Mouse (Mus musculus) heart, postnatal 10 days (tissue): ENCODE results near the gene Mrpl12. TPM values are rescaled to one million over a fixed set of nuclear protein-coding genes. Genes with fewer than 3 reads are reported as not detected.

Experiments used
- DNase-seq, 2 experiments: peaks; one replicate each; pipeline ENCODE4 v3.0.0; 2021
- intact Hi-C: fragments of 180-260 bp; cut with DNase I; formaldehyde crosslinking; loops from one replicate; pipeline ENCODE4 v1.15.1; 2025
- total RNA-seq, 2 experiments: library from RNA; stranded (reverse); gene quantifications; 2 replicates each; pipeline ENCODE4 v1.2.3; 2021

The Mrpl12 gene
- total RNA-seq, 2 experiments from 2014 or later, result 227 to 233 TPM

DNA sequence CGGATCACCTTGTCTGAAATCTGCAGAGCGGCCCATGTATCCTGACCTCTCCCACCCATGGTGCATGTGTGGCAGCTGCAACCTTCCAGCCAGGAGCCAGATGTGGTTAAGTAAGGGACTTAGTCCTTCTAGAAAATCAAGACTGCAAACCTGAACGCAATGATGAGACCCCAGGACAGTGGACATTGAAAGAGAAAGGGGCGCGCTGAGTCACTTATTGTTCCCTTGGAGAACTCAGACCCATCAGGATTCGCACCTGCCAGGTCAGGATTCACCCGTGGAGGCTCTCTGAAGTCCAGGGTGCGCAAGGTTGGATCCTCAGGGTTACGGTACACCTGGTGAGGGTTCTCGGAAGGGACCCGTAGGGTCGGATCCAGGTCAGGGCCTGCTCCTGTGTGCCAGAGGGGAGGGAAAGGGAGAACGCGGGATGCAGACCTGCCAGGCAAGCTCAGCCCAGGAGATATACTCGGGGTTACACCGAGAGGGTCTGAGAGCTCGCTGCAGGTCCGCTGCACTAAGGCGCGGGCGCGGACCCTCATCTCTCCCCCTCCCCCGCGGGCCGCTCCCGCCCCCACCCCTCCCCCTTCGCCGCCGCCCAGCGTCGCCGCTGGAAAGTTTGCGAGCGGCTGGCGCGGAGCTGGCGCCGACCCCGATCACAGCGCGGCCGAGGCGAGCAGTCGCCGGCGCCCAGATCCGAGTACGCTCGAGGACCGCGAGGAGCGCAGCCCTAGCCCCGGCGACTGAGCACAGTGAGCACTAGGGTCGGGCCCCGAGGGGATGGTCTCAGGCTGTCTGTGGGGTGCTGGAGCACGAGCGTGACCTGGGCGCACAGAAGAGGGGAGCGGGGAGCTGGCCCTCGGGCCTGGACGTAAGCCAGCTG, 45.9 kb downstream of the Mrpl12 start, which contains the start of gene Gcgr:
Gcgr (plus strand) TSS at position 615 of the 880 bp plus-strand sequence.
- peak; percentile 40 to 47 for DNase-seq
- intact Hi-C loops, result no loop called here

DNA sequence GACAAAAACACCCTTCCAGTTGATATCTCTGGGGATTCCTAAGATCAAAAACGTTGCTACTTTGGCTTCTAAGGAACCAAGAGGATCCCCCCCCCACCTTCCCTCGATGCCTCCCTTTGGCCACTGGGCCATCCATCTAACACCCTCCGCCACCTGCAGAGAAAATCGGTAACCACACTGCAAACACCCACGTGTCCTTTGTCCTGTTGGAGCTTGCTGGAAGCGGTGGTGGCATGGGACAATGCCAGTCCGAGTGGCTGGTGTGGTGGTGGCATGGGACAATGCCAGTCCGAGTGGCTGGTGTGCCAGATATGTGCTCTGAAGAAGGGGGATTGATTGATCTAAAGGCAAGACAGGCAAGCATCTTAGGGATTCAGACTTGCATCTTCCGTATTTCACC, 47.2 kb downstream of the Mrpl12 start:
- no peak for DNase-seq
- intact Hi-C loops, result no loop called here

DNA sequence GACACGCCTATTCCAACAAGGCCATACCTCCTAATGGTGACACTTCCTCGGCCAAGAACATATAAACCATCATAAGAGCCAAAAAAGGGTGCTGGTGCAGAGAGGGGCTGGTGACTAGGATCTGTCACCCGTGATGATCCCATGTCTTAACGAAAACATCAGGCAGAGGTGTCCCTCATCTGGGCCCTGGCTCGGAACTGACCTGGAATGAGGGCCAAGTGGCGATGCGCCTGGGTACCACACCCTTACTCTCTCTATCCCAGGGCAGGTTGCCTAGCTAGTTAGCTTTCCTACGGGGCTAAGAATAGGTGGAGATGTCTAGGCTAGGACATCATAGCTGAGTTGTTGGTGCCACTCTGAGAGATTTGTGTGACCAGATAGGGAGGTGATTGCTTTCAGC, 49.7 kb downstream of the Mrpl12 start:
- intact Hi-C loops, result no loop called here
- no peak for DNase-seq

DNA sequence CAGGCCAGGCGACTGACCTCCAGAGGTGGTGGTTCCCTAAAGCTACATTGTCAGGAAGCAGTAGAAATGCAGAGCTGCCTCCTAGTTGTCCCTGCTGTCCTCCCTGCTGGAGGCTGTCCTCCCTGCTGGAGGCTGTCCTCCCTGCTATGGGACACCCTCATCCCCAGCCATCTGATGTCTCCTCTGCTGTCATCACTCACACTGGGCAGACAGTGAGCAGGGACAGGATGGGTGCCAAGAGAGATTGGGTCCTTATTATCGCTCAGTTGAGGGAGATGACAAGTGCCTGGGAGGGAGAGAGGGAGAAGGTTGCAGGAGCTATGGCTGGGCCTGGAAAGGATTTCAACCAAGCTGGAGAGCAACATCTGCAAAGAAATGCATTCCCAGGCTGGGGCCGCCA, 50.7 kb downstream of the Mrpl12 start:
- intact Hi-C loops, result no loop called here
- DNase-seq, result peak; percentile 29 to 33

DNA sequence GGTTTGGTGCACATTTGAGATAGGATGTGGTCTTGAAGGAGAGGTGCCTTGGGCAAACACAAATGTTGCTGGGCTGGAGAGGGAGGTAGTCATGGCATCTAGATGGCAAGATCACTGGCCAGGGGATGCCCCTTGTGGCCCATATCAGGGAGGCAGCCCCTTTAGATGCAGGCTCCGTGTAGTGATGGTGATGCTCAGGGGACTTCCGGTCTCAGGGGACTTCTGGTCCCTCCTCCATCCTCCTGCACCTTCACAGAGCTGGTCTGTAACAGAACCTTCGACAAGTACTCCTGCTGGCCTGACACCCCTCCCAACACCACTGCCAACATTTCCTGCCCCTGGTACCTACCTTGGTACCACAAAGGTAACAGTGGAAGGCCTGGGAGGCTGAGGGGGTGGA, 51.4 kb downstream of the Mrpl12 start:
- intact Hi-C loops, result no loop called here
- no peak for DNase-seq

DNA sequence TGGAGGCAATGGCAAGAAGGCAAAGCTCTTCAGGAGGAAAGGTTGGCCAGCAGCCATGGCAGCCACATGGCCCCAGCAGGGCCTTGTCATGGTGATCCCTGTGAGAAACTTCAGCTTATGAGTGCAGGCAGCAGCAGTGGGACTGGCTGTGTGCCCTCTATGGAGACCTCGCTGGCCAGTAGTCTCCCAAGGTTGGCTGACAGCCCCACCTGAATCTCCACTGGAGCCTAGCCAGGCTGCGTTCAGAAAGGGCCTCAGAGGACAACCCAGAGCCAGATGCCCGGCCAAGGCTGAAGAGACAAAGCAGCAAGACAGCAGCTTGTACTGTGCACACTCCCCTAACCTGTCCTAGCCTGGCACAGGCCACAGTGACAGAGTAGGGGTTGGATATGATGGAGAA, 54.1 kb downstream of the Mrpl12 start:
- intact Hi-C loops, result loop anchor here (2.0 kb wide), 1 partner anchor 18 kb away; no protein-coding TSS in a partner anchor
- DNase-seq, result peak; percentile 89 to 93

Other genes with a start within 250 kb of the Mrpl12 start
- 100 to 1,000 TPM; 691 to 703 TPM for gene Actg1, start 136.1 kb upstream of the Mrpl12 start, total RNA-seq
- not detected for gene Fscn2, start 123.1 kb upstream of the Mrpl12 start, total RNA-seq
- 10 to 100 TPM; 21.3 to 24.3 TPM for gene Faap100, start 105.8 kb upstream of the Mrpl12 start, total RNA-seq
- gene Nploc4, start 46.9 kb upstream of the Mrpl12 start, total RNA-seq, result 10 to 100 TPM; 53.9 to 59.6 TPM
- 1 to 10 TPM in 1 of 2 experiments, under 1 TPM in 1; 0.24 to 2.3 TPM for gene Tspan10, start 42.0 kb upstream of the Mrpl12 start, total RNA-seq
- gene Pde6g, start 31.1 kb upstream of the Mrpl12 start, total RNA-seq, result under 1 TPM in 1 of 2 experiments, not detected in 1; 0.32 TPM
- gene Oxld1, start 26.5 kb upstream of the Mrpl12 start, total RNA-seq, result 10 to 100 TPM; 33.5 to 35.2 TPM
- 1 to 10 TPM; 6.4 to 7.9 TPM for gene Ccdc137, start 26.5 kb upstream of the Mrpl12 start, total RNA-seq
- 10 to 100 TPM; 13.6 to 16.5 TPM for gene Arl16, start 17.0 kb upstream of the Mrpl12 start, total RNA-seq
- gene Slc25a10, start 7.2 kb downstream of the Mrpl12 start, total RNA-seq, result 10 to 100 TPM; 24.8 to 25.0 TPM
- 1 to 10 TPM; 2.4 to 3.1 TPM for gene Gcgr, start 46.1 kb downstream of the Mrpl12 start, total RNA-seq
- 10 to 100 TPM; 70.5 to 72.7 TPM for gene Mcrip1, start 65.1 kb downstream of the Mrpl12 start, total RNA-seq
- gene Ppp1r27, start 66.5 kb downstream of the Mrpl12 start, total RNA-seq, result under 1 TPM in 1 of 2 experiments, not detected in 1; 0.60 TPM
- 100 to 1,000 TPM; 306 to 311 TPM for gene P4hb, start 88.6 kb downstream of the Mrpl12 start, total RNA-seq
- 100 to 1,000 TPM; 236 to 257 TPM for gene Arhgdia, start 97.0 kb downstream of the Mrpl12 start, total RNA-seq
- 10 to 100 TPM; 86.1 to 88.3 TPM for gene Alyref, start 113.8 kb downstream of the Mrpl12 start, total RNA-seq
- 100 to 1,000 TPM in 1 of 2 experiments, 10 to 100 TPM in 1; 95.1 to 105 TPM for gene Anapc11, start 113.8 kb downstream of the Mrpl12 start, total RNA-seq
- under 1 TPM; 0.55 to 0.98 TPM for gene Npb, start 123.9 kb downstream of the Mrpl12 start, total RNA-seq
- gene Pcyt2, start 133.3 kb downstream of the Mrpl12 start, total RNA-seq, result 10 to 100 TPM; 39.7 to 45.8 TPM
- gene Sirt7, start 140.6 kb downstream of the Mrpl12 start, total RNA-seq, result 10 to 100 TPM; 11.9 to 12.5 TPM
- 10 to 100 TPM; 24.2 to 27.0 TPM for gene Mafg, start 149.0 kb downstream of the Mrpl12 start, total RNA-seq
- gene Pycr1, start 159.2 kb downstream of the Mrpl12 start, total RNA-seq, result 1 to 10 TPM; 4.8 to 5.5 TPM
- gene Myadml2, start 163.5 kb downstream of the Mrpl12 start, total RNA-seq, result 10 to 100 TPM; 38.0 to 41.6 TPM
- gene Notum, start 176.6 kb downstream of the Mrpl12 start, total RNA-seq, result under 1 TPM in 1 of 2 experiments, not detected in 1; 0.12 TPM
- 10 to 100 TPM; 52.8 to 53.0 TPM for gene Aspscr1, start 188.4 kb downstream of the Mrpl12 start, total RNA-seq
- 10 to 100 TPM; 38.1 to 40.6 TPM for gene Cenpx, start 229.1 kb downstream of the Mrpl12 start, total RNA-seq
- 10 to 100 TPM in 1 of 2 experiments, 1 to 10 TPM in 1; 9.7 to 10.1 TPM for gene Lrrc45, start 229.3 kb downstream of the Mrpl12 start, total RNA-seq
- gene Rac3, start 236.9 kb downstream of the Mrpl12 start, total RNA-seq, result 1 to 10 TPM; 1.4 to 1.7 TPM
- gene Dcxr, start 242.7 kb downstream of the Mrpl12 start, total RNA-seq, result 1 to 10 TPM; 3.2 to 4.1 TPM
- gene Cbr2, start 247.5 kb downstream of the Mrpl12 start, total RNA-seq, result 10 to 100 TPM in 1 of 2 experiments, 1 to 10 TPM in 1; 8.3 to 14.4 TPM